Mouse (Mus musculus) ES-Bruce4 (cell line): ENCODE results near the gene Pfdn4.

Source experiments
- CTCF ChIP-seq: IDR thresholded peaks from one replicate; pipeline ENCODE4 v1.8.1; 2011; ENCODE audit warnings: low read depth, low read length
- EP300 ChIP-seq: IDR thresholded peaks from 2 replicates; pipeline ENCODE4 v1.6.1; 2011; ENCODE audit warnings: low read depth, low read length; ENCODE audit not compliant: insufficient read depth

GRCm38 (mm10) chr2:170447651-170448050 lies 48.6 kb upstream of the Pfdn4 start:
- TF ChIP-seq CTCF (no peak), EP300 (no peak)
